Mouse (Mus musculus) neural tube, postnatal 0 days (tissue): ENCODE results near the gene Zc3h12c. TPM values are rescaled to one million over a fixed set of nuclear protein-coding genes. Genes with fewer than 3 reads are reported as not detected.

ENCODE experiments used
- microRNA-seq: library from miRNA; unstranded; fragments of <30 nt; microRNA quantifications from one replicate; pipeline ENCODE4, GENCODE M21; 2016
- polyA plus RNA-seq: library from polyadenylated mRNA; unstranded; fragments of >200 nt; fragmentation: Nextera tagmentation; extraction: Ambion mirVana; gene quantifications from 2 replicates; pipeline ENCODE4 v1.2.1, GENCODE M21; 2015

Zc3h12c gene
- 2.4 and 3.2 TPM in 2 replicates for polyA plus RNA-seq

DNA sequence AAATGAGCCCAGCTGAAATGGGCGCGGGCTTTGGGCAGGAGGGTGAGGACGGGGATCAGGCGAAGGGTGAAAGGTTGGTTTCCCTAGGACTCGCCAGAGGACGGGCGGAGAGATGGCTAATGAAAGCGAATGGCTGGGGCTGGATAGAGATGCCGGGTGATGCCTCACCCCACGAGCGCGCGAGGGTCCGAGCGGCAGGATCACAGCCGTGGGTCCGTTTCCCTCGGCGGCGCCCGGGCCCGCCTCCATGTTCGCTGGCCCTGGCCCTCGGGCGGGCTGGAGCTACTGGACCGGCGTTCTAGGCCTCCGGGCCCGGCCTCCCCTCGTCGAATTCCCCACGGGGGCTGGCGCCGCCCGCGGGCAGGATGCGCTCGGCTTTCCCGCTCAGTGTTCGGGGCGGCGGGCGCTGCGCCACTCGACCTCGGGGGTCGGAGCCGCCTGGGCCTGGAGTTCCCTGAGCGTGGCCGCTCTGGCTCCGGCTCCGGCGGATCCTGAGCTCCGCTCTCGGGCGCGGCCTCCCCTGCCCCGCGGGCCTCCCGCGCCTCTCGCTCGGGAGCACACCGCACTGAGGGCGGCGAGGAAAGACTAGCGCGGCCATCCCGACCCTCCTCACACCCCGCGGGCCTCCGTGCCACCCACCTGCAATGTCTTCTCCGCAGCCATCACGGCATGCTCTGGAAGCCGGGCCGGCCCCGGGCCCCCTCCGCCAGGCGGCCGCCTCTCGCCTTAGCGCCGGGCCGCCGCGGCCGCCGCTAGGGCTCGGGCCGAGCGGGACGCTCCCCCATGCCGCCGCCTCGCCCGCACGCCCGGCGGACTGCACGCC, at the start of gene Zc3h12c:
TSS of gene Zc3h12c (minus strand) at position 710 of the 823 bp plus-strand sequence.

Small RNA genes within 50 kb of the gene (microRNA-seq; reads per million reads assigned to microRNA genes)
- gene Gm27686, result not detected
- not detected for gene Mir6244

Other genes with a start within 250 kb of the Zc3h12c start
- gene Fdx1, start 205.0 kb downstream of the Zc3h12c start, polyA plus RNA-seq, result 51.8 and 58.1 TPM in 2 replicates
- gene Rdx, start 121.4 kb downstream of the Zc3h12c start, polyA plus RNA-seq, result 89.9 and 103 TPM in 2 replicates